Mouse (Mus musculus) heart, embryonic 14.5 days (tissue): ENCODE measurements around the gene Nsun5. TPM values are rescaled to one million over a fixed set of nuclear protein-coding genes. Genes with fewer than 3 reads are reported as not detected.
"Not testable (repeated sequence)": the region's sequence is repeated elsewhere in the genome, so short reads cannot be mapped to it uniquely, and the experiment has no call there.

ENCODE experiments used
- ATAC-seq: fragments of 200-750 bp; cut with Nextera tagmentation; 2 replicates; pipeline ENCODE4 v1.8.0; 2017; ENCODE audit warnings: low read depth, moderate TSS enrichment; ENCODE audit not compliant: insufficient number of reproducible peaks, insufficient read depth, low FRiP score
- H3K27ac ChIP-seq, 2 experiments: fragments of 200-500 bp in 1 of 2; fragments of 300-500 bp in 1 of 2; sonication (generic) in 1 of 2; replicated peaks in 1 of 2; 2 replicates each; pipeline ENCODE4 v1.5.1; 2012 to 2014; ENCODE audit warnings: low read depth in 2 of 2, low read length in 2 of 2, control low read depth in 1 of 2, mild to moderate bottlenecking in 1 of 2, mixed read lengths in 1 of 2; ENCODE audit not compliant: control insufficient read depth in 1 of 2, insufficient read depth in 1 of 2
- H3K27me3 ChIP-seq: fragments of 300-500 bp; sonication (generic); 2 replicates; pipeline ENCODE4 v1.6.1; 2014; ENCODE audit warnings: mild to moderate bottlenecking, low read length, control low read depth; ENCODE audit not compliant: control insufficient read depth, insufficient read depth
- H3K36me3 ChIP-seq: fragments of 300-500 bp; sonication (generic); 2 replicates; pipeline ENCODE4 v1.6.1; 2014; ENCODE audit warnings: mild to moderate bottlenecking, control low read depth, low read length, mixed read lengths; ENCODE audit not compliant: control insufficient read depth, insufficient read depth
- H3K4me1 ChIP-seq, 2 experiments: fragments of 200-500 bp in 1 of 2; fragments of 300-500 bp in 1 of 2; sonication (generic) in 1 of 2; 2 replicates each; pipeline ENCODE4 v1.6.1; 2012 to 2014; ENCODE audit warnings: low read length in 2 of 2, control low read depth in 1 of 2, mixed read lengths in 1 of 2; ENCODE audit not compliant: control insufficient read depth in 2 of 2, insufficient read depth in 2 of 2
- H3K4me2 ChIP-seq: fragments of 300-500 bp; sonication (generic); 2 replicates; pipeline ENCODE4 v1.6.1; 2014; ENCODE audit warnings: mild to moderate bottlenecking, low read length
- H3K4me3 ChIP-seq, 2 experiments: fragments of 200-500 bp in 1 of 2; fragments of 300-500 bp in 1 of 2; sonication (generic) in 1 of 2; 2 replicates each; pipeline ENCODE4 v1.5.1; 2012 to 2014; ENCODE audit warnings: low read length in 2 of 2, mild to moderate bottlenecking in 2 of 2, control low read depth in 1 of 2, low read depth in 1 of 2, moderate library complexity in 1 of 2; ENCODE audit not compliant: control insufficient read depth in 1 of 2, insufficient read depth in 1 of 2
- H3K9ac ChIP-seq: fragments of 300-500 bp; sonication (generic); 2 replicates; pipeline ENCODE4 v1.6.1; 2014; ENCODE audit warnings: mild to moderate bottlenecking, low read length
- H3K9me3 ChIP-seq: fragments of 300-500 bp; sonication (generic); 2 replicates; pipeline ENCODE4 v1.6.1; 2016; ENCODE audit warnings: low read length, control low read depth; ENCODE audit not compliant: control insufficient read depth
- WGBS: fragments of 180-500 bp; shearing (Covaris S2); extraction: QIAGEN DNeasy Blood & Tissue Kit; methylation state at CpG from one replicate; pipeline ENCODE4 v1.1.7; 2014; 5-methylcytosine and 5-hydroxymethylcytosine counted together
- polyA plus RNA-seq: library from polyadenylated mRNA; unstranded; fragments of >200 nt; fragmentation: Nextera tagmentation; extraction: Ambion mirVana; gene quantifications from 2 replicates; pipeline ENCODE4 v1.2.1, GENCODE M21; 2014

Nsun5 gene
- polyA plus RNA-seq, 1 experiment from 2014 or later, result 16.1 TPM

DNA sequence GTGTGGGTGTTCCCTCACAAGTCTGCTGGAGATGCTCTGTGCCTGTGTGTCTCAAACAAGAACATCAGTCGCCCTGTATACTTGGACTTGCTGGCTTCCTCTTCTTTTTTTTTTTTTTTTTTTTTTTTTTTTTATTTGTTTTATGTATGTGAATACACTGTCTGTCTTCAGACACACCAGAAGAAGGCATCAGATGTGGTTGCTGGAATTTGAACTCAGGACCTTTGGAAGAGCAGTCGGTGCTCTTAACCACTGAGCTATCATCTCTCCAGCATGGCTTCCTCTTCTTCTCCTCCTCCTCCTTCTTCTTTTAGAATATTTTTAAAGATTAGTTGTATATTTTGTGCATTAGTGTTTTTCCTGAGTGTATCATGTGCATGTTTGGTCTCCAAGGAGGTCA lies 12.2 kb upstream of the Nsun5 start:
- Histone ChIP-seq H3K9me3 (no peaks in the 10 kb centered on the region), H3K4me2 (no peak overlapping the region), H3K27me3 (peaks cover 8% of the 10 kb centered on the region), H3K27ac (no peak overlapping the region), H3K4me1 (peaks cover 0 to 3% of the 10 kb centered on the region in 2 experiments; a peak in 1 of 4 replicates), H3K9ac (no peak overlapping the region), H3K4me3 (no peak overlapping the region), H3K36me3 (no peaks in the 10 kb centered on the region)
- ATAC-seq, result no peak
- WGBS, result 82% methylated on average over 2 of the region's 2 CpGs

- Histone ChIP-seq H3K4me2 (no peak overlapping the region), H3K36me3 (no peaks in the 10 kb centered on the region), H3K27ac (no peak overlapping the region), H3K4me1 (peaks cover 0 to 3% of the 10 kb centered on the region in 2 experiments; a peak in 1 of 4 replicates), H3K9ac (no peak overlapping the region), H3K4me3 (no peak overlapping the region), H3K9me3 (no peaks in the 10 kb centered on the region), H3K27me3 (no peaks in the 10 kb centered on the region)
- WGBS, result 52% methylated on average over 2 of the region's 2 CpGs
- no peak for ATAC-seq
These were observed 10.0 kb upstream of the Nsun5 start for GRCm38 (mm10) chr5:135359772-135360171.

DNA sequence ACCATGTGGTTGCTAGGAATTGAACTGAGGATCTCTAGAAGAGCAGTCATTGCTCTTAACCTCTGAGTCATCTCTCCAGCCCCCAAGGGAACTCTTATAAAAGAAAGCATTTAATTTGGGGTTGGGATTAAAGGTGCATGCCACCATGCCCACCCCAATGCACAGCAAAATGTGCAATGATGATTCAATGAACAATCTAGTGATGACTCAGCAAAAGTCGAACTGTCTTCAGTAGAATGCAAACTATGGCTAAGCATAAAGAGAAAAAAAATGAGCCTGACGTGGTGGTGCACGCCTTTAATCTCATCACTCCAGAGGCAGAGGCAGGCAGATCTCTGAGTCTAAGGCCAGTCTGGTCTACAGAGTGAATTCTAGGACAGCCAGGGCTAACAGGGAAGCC lies 7.2 kb upstream of the Nsun5 start:
- H3K27ac ChIP-seq, result no peak overlapping the region
- H3K36me3 ChIP-seq, result no peaks in the 10 kb centered on the region
- H3K27me3 ChIP-seq, result no peaks in the 10 kb centered on the region
- no peak overlapping the region for H3K4me3 ChIP-seq
- no peak overlapping the region for H3K4me2 ChIP-seq
- no peak overlapping the region for H3K9ac ChIP-seq
- no peaks in the 10 kb centered on the region for H3K9me3 ChIP-seq
- WGBS, result 76% methylated on average over 3 of the region's 3 CpGs
- ATAC-seq, result no peak
- peaks cover 0 to 3% of the 10 kb centered on the region in 2 experiments; a peak in 1 of 4 replicates for H3K4me1 ChIP-seq

DNA sequence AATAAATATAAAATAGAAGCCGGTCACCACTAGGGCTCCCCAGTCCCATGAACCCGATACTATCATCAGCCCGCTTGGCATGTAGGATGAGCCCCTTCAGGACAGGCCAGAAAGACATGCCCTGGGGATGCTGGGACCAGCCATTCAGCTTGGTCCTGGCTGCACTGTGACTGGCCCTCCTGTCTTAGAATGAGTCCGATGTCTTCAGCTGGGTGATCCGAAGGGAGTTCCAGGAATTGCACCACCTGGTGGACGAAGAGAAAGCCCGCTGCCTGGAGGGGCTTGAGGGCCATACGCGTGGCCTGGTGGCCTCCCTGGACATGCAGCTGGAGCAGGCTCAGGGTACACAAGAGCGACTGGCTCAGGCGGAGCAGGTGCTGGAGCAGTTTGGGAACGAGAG lies 6.2 kb upstream of the Nsun5 start:
- H3K27ac ChIP-seq, result no peak overlapping the region
- WGBS, result 33% methylated on average over 12 of the region's 12 CpGs
- no peak overlapping the region for H3K4me3 ChIP-seq
- no peaks in the 10 kb centered on the region for H3K9me3 ChIP-seq
- no peak overlapping the region for H3K4me2 ChIP-seq
- H3K36me3 ChIP-seq, result no peaks in the 10 kb centered on the region
- H3K9ac ChIP-seq, result no peak overlapping the region
- no peaks in the 10 kb centered on the region for H3K27me3 ChIP-seq
- peaks cover 0 to 3% of the 10 kb centered on the region in 2 experiments; a peak in 1 of 4 replicates for H3K4me1 ChIP-seq
- ATAC-seq, result no peak

DNA sequence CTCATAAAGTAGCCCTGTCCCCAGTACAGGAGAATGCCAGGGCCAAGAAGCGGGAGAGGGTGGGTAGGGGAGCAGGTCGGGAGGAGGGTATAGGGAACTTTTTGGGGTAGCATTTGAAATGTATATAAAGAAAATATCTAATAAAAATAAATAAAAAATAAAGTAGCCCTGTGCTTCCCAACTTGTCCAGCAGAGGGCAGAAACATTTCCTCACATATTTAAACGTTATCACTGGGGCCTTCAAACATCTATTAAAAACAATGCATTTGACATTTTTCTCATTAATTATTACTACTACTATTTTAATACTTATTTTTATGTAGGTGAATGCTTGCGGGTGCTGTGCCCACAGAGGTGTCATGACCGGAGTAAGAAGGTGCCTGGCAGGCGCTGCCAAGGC lies 1.9 kb upstream of the Nsun5 start:
- ATAC-seq, result no peak
- Histone ChIP-seq H3K36me3 (peaks cover 16% of the 10 kb centered on the region), H3K27me3 (no peaks in the 10 kb centered on the region), H3K27ac (no peak overlapping the region), H3K9me3 (no peaks in the 10 kb centered on the region), H3K4me3 (no peak overlapping the region), H3K4me2 (no peak overlapping the region), H3K4me1 (peaks cover 3 to 10% of the 10 kb centered on the region in 2 experiments; a peak in 3 of 4 replicates), H3K9ac (no peak overlapping the region)
- 46% methylated on average over 6 of the region's 6 CpGs for WGBS

- H3K4me2 ChIP-seq, result no peak overlapping the region
- H3K9ac ChIP-seq, result no peak overlapping the region
- H3K27ac ChIP-seq, result no peak overlapping the region
- H3K9me3 ChIP-seq, result no peaks in the 10 kb centered on the region
- peaks cover 3 to 10% of the 10 kb centered on the region in 2 experiments; a peak in 3 of 4 replicates for H3K4me1 ChIP-seq
- peaks cover 21% of the 10 kb centered on the region for H3K36me3 ChIP-seq
- H3K4me3 ChIP-seq, result no peak overlapping the region
- no peaks in the 10 kb centered on the region for H3K27me3 ChIP-seq
- ATAC-seq, result no peak
- 77% methylated on average over 6 of the region's 6 CpGs for WGBS
These were observed 1.4 kb upstream of the Nsun5 start for GRCm38 (mm10) chr5:135368312-135368711.

GRCm38 (mm10) chr5:135369196-135369595 lies 557 bp upstream of the Nsun5 start:
- H3K9me3 ChIP-seq, H3K27ac ChIP-seq, ATAC-seq, H3K4me1 ChIP-seq, H3K27me3 ChIP-seq: not testable (repeated sequence)
- WGBS, result 55% methylated on average over 9 of the region's 9 CpGs
- peak overlapping the region; percentile 83 for H3K9ac ChIP-seq
- H3K4me2 ChIP-seq, result peak overlapping the region; percentile 88
- H3K36me3 ChIP-seq, result peaks cover 30% of the 10 kb centered on the region
- peak overlapping the region; percentile 83 to 85 for H3K4me3 ChIP-seq

DNA sequence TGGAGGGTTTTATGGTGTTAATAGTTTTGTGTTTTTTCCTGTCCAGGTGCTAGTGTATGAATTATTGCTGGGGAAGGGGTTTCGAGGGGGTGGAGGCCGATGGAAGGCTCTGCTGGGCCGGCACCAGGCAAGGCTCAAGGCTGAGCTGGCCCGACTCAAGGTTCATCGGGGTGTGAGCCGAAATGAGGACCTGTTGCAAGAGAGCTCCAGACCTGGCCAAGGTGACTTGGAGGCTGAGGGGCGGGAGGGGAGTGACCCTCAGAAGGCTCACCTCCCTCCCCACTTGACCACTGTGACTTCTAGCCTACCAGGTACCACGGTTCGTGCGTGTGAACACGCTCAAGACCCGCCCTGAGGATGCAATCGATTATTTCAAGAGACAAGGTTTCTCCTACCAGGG lies 1.4 kb downstream of the Nsun5 start:
- ATAC-seq, result no peak
- no peaks in the 10 kb centered on the region for H3K27me3 ChIP-seq
- no peaks in the 10 kb centered on the region for H3K9me3 ChIP-seq
- H3K4me2 ChIP-seq, result no peak overlapping the region
- H3K4me3 ChIP-seq, result no peak overlapping the region
- no peak overlapping the region for H3K27ac ChIP-seq
- 0 out of 2 replicates have a peak overlapping the region, but pooled peaks have one; percentile 83 for H3K9ac ChIP-seq
- H3K4me1 ChIP-seq, result peaks cover 3 to 15% of the 10 kb centered on the region in 2 experiments; a peak in 3 of 4 replicates
- H3K36me3 ChIP-seq, result peaks cover 50% of the 10 kb centered on the region
- 95% methylated on average over 13 of the region's 13 CpGs for WGBS
